Mouse (Mus musculus): Measurements from ENCODE around the gene Cd3g.

DNA sequence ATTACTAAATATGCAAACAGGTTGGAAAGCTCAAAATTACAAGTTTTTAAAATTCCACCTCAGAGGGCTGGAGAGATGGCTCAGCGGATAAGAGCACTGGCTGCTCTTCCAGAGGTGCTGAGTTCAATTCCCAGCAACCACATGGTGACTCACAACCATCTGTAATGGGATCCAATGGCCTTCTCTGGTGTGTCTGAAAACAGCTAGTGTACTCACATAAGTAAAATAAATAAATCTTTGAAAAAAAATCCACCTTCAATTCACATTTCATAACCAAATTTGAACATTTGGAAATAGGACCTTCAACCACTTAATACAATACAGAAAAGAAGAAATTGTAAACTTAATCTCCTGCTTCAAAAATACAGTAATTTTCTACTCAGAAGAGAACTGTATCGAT is 60.6 kb downstream of the Cd3g start:
- TF ChIP-seq CTCF (IDR thresholded peaks at IDR 0.05; ENCODE audit: control insufficient read depth, insufficient read depth, insufficient read length) (no peak), MYOD1 (IDR thresholded peaks at IDR 0.05; ENCODE audit: control insufficient read depth, insufficient read length, low read depth) (no peak), MAX (IDR thresholded peaks at IDR 0.05) (no peak), USF1 (IDR thresholded peaks at IDR 0.05; ENCODE audit: low read depth) (no peak), CEBPB (IDR thresholded peaks at IDR 0.05; ENCODE audit: low read depth) (no peak), FOSL1 (IDR thresholded peaks at IDR 0.05; ENCODE audit: insufficient read depth, low read length, poor library complexity, severe bottlenecking) (no peak)

Measured in C2C12 (cell line).